In the genomic region with DNA sequence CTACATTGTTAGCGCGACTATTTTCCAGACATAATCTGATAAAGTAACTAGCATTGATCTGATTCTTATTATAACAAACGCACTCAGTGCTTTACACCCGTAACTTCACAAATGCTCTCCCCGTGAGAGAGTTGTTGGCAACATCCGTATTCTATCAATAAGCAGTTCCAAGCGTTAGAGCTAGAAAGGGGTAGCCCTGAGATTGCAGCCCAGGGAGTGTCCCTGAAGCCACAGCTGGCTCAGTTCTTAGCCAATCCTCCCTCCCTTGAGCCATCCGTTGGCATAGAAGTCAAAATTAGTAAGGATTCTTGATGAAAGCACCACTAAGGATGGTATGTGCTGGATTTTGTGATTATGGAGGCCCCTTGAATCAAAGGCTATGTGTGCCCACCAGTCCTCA, we compare ENCODE assay signal across 28 mouse cellular contexts. TPM values are rescaled to one million over a fixed set of nuclear protein-coding genes. Genes with fewer than 3 reads are reported as not detected.
A peak's percentile ranks its signal among the peaks of the same experiment; 100 is the strongest.
DNase-seq lines count a peak whose midpoint lies in the region; ATAC-seq and TF ChIP-seq lines count a peak whose summit lies in the region.
"Had no signal": no experiment of that assay in that cellular context is flagged by ENCODE, and none has a peak within 500 bp of the region (broad histone marks: within the 10 kb centered on the region; RNA-seq: fewer than 3 reads in every experiment).

No protein-coding gene starts in this region.

- no peaks in the 10 kb centered on the region for H3K27me3 ChIP-seq in forebrain, postnatal 0 days (ENCODE audit: insufficient read depth, low read length)
- H3K27me3 ChIP-seq in forebrain, embryonic 15.5 days, result no peaks in the 10 kb centered on the region
- no peaks in the 10 kb centered on the region for H3K27me3 ChIP-seq in heart, embryonic 10.5 days (ENCODE audit: insufficient read depth, poor library complexity, severe bottlenecking)
- no peaks in the 10 kb centered on the region for H3K27me3 ChIP-seq in lung, postnatal 0 days (replicated peaks; ENCODE audit: insufficient read depth, low read length)
- H3K27me3 ChIP-seq: forebrain, embryonic 13.5 days; liver, embryonic 12.5 days; midbrain, embryonic 13.5 days; neural tube, embryonic 13.5 days had no signal

- no peak for ATAC-seq in forebrain, postnatal 0 days
- no peak for ATAC-seq in forebrain, embryonic 15.5 days (replicated peaks)
- ATAC-seq in lung, postnatal 0 days, result no peak
- ATAC-seq: forebrain, embryonic 13.5 days; intestine, embryonic 16.5 days; liver, embryonic 12.5 days; liver, postnatal 0 days; midbrain, embryonic 13.5 days had no signal

- peak; percentile 10 for DNase-seq in forebrain, postnatal 0 days
- DNase-seq in heart, adult 18-20 months, result peak; percentile 17 to 40
- no peak for DNase-seq in heart, embryonic 10.5 days (ENCODE audit: low spot score)
- DNase-seq in heart, postnatal 10 days, result peak; percentile 22 to 24
- no peak for DNase-seq in heart, postnatal 4 days
- DNase-seq in lung, postnatal 0 days (ENCODE audit: low spot score), result peak; percentile 14
- no peak for DNase-seq in lung, adult 2 months
- DNase-seq: adrenal gland, postnatal 14 days; cerebellum, adult 11 months; cerebellum, adult 9-10 months; cerebellum, postnatal 36 days; gastrocnemius, postnatal 14 days; layer of hippocampus, postnatal 36 days; left cerebral cortex, postnatal 4 days; liver, postnatal 0 days; lung, postnatal 10 days; right cerebral cortex, postnatal 4 days; thymus, adult 18-20 months; thymus, postnatal 25 days had no signal

- no peak overlapping the region for H3K27ac ChIP-seq in forebrain, postnatal 0 days (ENCODE audit: low read depth, low read length)
- no peak overlapping the region for H3K27ac ChIP-seq in forebrain, embryonic 15.5 days (replicated peaks)
- H3K27ac ChIP-seq in heart, embryonic 10.5 days, result no peak overlapping the region
- no peak overlapping the region for H3K27ac ChIP-seq in lung, postnatal 0 days (ENCODE audit: low read length)
- H3K27ac ChIP-seq: forebrain, embryonic 13.5 days; liver, embryonic 12.5 days; macrophage; midbrain, embryonic 13.5 days; neural tube, embryonic 13.5 days; stomach, postnatal 0 days had no signal

- TF ChIP-seq POLR2A in lung, adult 2 months (IDR thresholded peaks at IDR 0.05; ENCODE audit: borderline replicate concordance, extremely low read depth, low read depth, low read length), result no peak

- H3K4me2 ChIP-seq in forebrain, postnatal 0 days (ENCODE audit: low read depth), result no peak overlapping the region
- H3K4me2 ChIP-seq in forebrain, embryonic 15.5 days (replicated peaks), result no peak overlapping the region
- H3K4me2 ChIP-seq in lung, postnatal 0 days (replicated peaks; ENCODE audit: low read depth, low read length), result no peak overlapping the region
- H3K4me2 ChIP-seq: forebrain, embryonic 13.5 days; liver, embryonic 12.5 days; midbrain, embryonic 13.5 days; neural tube, embryonic 13.5 days had no signal

- no peaks in the 10 kb centered on the region for H3K4me1 ChIP-seq in forebrain, postnatal 0 days (ENCODE audit: insufficient read depth)
- H3K4me1 ChIP-seq in forebrain, embryonic 15.5 days, result peaks cover 5% of the 10 kb centered on the region
- H3K4me1 ChIP-seq in heart, embryonic 10.5 days, result peaks cover 12% of the 10 kb centered on the region
- H3K4me1 ChIP-seq in lung, postnatal 0 days (ENCODE audit: insufficient read depth, low read depth, low read length), result no peaks in the 10 kb centered on the region
- H3K4me1 ChIP-seq in lung, adult 2 months (ENCODE audit: control insufficient read depth, insufficient read depth, low read length), result no peaks in the 10 kb centered on the region

- no peak for TF ChIP-seq CTCF in forebrain, postnatal 0 days (IDR thresholded peaks at IDR 0.05; ENCODE audit: low read depth)
- no peak for TF ChIP-seq CTCF in lung, postnatal 0 days (IDR thresholded peaks at IDR 0.05)
- no peak for TF ChIP-seq CTCF in lung, adult 2 months (IDR thresholded peaks at IDR 0.05; ENCODE audit: insufficient read depth, low read length)

- no peaks in the 10 kb centered on the region for H3K9me3 ChIP-seq in forebrain, postnatal 0 days (ENCODE audit: low read length)
- no peaks in the 10 kb centered on the region for H3K9me3 ChIP-seq in forebrain, embryonic 15.5 days
- H3K9me3 ChIP-seq in heart, embryonic 10.5 days, result no peaks in the 10 kb centered on the region
- H3K9me3 ChIP-seq in lung, postnatal 0 days (ENCODE audit: low read length), result no peaks in the 10 kb centered on the region
- H3K9me3 ChIP-seq: forebrain, embryonic 13.5 days; G1E; liver, embryonic 12.5 days; midbrain, embryonic 13.5 days; neural tube, embryonic 13.5 days had no signal

- intact Hi-C loops in heart, postnatal 10 days (cut with DNase I), result no loop called here

- H3K4me3 ChIP-seq in forebrain, postnatal 0 days (ENCODE audit: low read depth, low read length), result no peak overlapping the region
- H3K4me3 ChIP-seq in forebrain, embryonic 15.5 days, result no peak overlapping the region
- H3K4me3 ChIP-seq in heart, embryonic 10.5 days, result no peak overlapping the region
- no peak overlapping the region for H3K4me3 ChIP-seq in lung, postnatal 0 days (ENCODE audit: low read depth, low read length)
- no peak overlapping the region for H3K4me3 ChIP-seq in lung, adult 2 months (replicated peaks; ENCODE audit: extremely low read depth, low read depth, low read length)
- H3K4me3 ChIP-seq: forebrain, embryonic 13.5 days; liver, embryonic 12.5 days; midbrain, embryonic 13.5 days; neural tube, embryonic 13.5 days had no signal

- H3K36me3 ChIP-seq in forebrain, postnatal 0 days (ENCODE audit: insufficient read depth), result no peaks in the 10 kb centered on the region
- no peaks in the 10 kb centered on the region for H3K36me3 ChIP-seq in forebrain, embryonic 15.5 days
- H3K36me3 ChIP-seq in heart, embryonic 10.5 days, result no peaks in the 10 kb centered on the region
- H3K36me3 ChIP-seq in lung, postnatal 0 days (ENCODE audit: insufficient read depth, low read length), result no peaks in the 10 kb centered on the region
- H3K36me3 ChIP-seq: G1E; liver, embryonic 12.5 days; midbrain, embryonic 13.5 days; neural tube, embryonic 13.5 days had no signal

- no peak overlapping the region for H3K9ac ChIP-seq in forebrain, postnatal 0 days
- no peak overlapping the region for H3K9ac ChIP-seq in forebrain, embryonic 15.5 days (replicated peaks)
- no peak overlapping the region for H3K9ac ChIP-seq in lung, postnatal 0 days (replicated peaks; ENCODE audit: low read depth)
- H3K9ac ChIP-seq: forebrain, embryonic 13.5 days; liver, embryonic 12.5 days; liver, postnatal 0 days; midbrain, embryonic 13.5 days; neural tube, embryonic 13.5 days had no signal

- 52% methylated on average over 8 of the region's 8 CpGs for WGBS in forebrain, postnatal 0 days
- 69% methylated on average over 8 of the region's 8 CpGs for whole genome bisulfite sequencing in forebrain, embryonic 15.5 days
- 60% methylated on average over 8 of the region's 8 CpGs for WGBS in heart, embryonic 10.5 days
- WGBS in lung, postnatal 0 days, result 60% methylated on average over 8 of the region's 8 CpGs
- 55% methylated on average over 8 of the region's 8 CpGs for WGBS in lung, adult 2 months

- TF ChIP-seq EP300 in lung, postnatal 0 days (IDR thresholded peaks at IDR 0.05), result no peak

RNA-seq across cellular contexts. Expression of a gene that starts 48.7 kb away (rescaled TPM):
- total RNA-seq in forebrain, postnatal 0 days (2014; rRNA removed), result 82.6 and 95.2 TPM in 2 replicates
- polyA plus RNA-seq in forebrain, postnatal 0 days (2015; fragmentation: Nextera tagmentation; extraction: Ambion mirVana), result 7.0 and 10.8 TPM in 2 replicates
- polyA plus RNA-seq in forebrain, embryonic 15.5 days (2015; fragmentation: Nextera tagmentation; extraction: Ambion mirVana), result 5.7 and 6.4 TPM in 2 replicates
- total RNA-seq in heart, adult 18-20 months (2021), result 1 to 10 TPM; 3.0 to 3.1 TPM
- polyA plus RNA-seq in heart, embryonic 10.5 days (2016; fragmentation: Nextera tagmentation; extraction: Ambion mirVana), result 0.25 and 0.28 TPM in 2 replicates
- 1 to 10 TPM; 7.3 to 7.6 TPM for total RNA-seq in heart, postnatal 10 days (2021)
- total RNA-seq in heart, postnatal 4 days (2021), result 1 to 10 TPM; 6.4 TPM
- polyA plus RNA-seq in lung, postnatal 0 days (2015; fragmentation: Nextera tagmentation; extraction: Ambion mirVana), result 0.45 and 0.49 TPM in 2 replicates
- polyA plus RNA-seq in lung, adult 2 months (2012; rRNA removed), result 4.2 and 4.3 TPM in 2 replicates
- polyA plus RNA-seq: G1E had no signal

Comparison
In these comparisons a context has a peak if more than half of its experiments do, and no peak if none do; other contexts are left out.
1. DNase-seq: peak in forebrain, postnatal 0 days (single experiment), heart, adult 18-20 months (2 of 2), heart, postnatal 10 days (2 of 2) and lung, postnatal 0 days (single experiment); none in heart, embryonic 10.5 days (single experiment), heart, postnatal 4 days (single experiment) and lung, adult 2 months (single experiment).